Mouse (Mus musculus): Measurements from ENCODE around the gene Mkrn3.
A peak's percentile ranks its signal among the peaks of the same experiment; 100 is the strongest.

The Mkrn3 gene

GRCm38 (mm10) chr7:62419493-62420360, at the start of gene Mkrn3:
Gene Mkrn3, minus strand, starts transcription at chr7:62420139.
- DNase-seq (ENCODE audit: low spot score in 2 of 2) = peak; percentile 89 to 92

DNA sequence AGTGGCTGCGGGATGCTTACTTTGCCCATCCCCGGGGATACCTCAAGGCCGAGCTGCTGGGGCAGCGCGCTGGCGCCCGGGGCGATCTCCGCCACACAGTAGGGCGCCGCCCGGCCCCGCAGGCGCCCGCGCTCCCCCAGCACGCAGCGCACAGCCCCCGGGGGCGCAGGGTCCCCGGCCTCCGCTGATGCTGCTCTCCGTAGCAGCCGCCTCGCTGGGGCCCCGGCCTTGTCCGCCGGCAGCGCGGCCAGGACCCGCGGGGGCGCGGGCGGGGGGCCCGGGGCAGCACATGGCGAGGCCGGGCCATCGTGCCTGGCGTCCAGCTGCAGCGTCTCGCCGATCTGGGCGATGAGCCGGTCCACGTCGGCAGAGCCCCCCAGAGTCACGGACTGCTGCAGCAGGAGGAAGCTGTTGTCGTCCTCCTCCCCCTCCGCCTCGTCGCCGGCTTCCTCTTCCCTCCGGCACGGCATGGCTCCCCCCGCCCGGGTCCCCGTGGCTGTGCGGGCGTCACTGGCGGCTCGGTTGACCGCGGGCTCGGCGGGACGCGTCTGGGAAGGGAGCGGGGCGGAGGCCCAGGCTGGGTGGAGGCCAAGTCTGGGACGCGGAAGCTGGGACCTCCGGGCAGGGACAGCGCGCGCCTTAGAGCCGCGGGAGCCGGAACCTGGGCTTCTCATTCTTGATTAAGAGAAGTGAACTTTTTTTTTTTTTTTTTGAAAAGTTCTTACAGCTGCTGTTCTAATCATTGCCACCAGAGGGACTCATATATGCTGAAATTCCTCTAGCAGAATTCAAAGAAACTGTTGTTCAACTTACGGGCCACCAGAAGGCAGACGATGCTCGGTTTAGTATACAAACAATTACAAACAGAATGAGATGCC, 44.2 kb upstream of the Mkrn3 start, which contains the start of gene Peg12:
TSS of gene Peg12 (minus strand) at position 633 of the 878 bp plus-strand sequence.
- DNase-seq (ENCODE audit: low spot score in 2 of 2) = peak; percentile 45

DNA sequence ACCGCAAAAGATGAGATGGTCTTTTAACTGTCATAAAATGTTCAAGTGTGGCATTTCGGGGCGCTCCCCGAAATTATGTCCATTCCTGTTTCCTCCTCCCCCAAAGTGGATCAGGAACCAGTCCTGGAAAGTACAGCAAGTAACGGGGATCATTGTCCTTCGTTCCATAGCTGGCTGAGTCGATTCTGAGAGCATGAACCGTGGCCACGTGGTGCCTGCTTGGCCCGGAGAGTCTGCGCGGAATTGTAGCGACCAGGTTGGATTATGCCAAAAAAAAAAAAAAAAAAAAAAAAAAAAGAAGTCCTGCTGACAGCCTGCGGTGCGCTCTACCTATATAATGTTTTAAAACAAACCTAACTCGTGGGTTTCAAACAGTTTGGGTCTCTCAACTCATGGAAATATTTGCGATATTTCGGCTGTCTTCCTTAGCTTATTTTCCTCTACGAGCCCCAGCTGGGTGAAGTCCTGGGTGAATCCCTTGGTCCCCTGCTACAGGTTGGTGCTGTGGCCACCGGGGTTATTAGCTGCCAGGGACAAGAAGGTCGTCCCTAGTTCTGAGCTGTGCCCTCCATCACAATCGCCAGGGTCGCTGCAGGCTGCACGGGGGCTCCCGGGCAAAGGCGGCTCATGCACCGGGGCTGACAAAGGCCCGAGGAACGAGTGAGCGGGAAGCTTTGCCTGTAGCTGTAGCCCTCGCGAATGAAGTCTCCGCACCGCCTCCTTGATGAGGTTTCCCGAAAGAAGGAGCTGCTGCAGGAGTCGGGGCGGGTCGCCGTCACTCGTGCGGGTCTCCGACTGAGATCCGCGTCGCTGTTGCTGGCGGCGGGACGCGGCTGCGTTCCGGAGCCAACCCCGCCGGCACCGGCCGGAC, 43.3 kb upstream of the Mkrn3 start:
- DNase-seq (ENCODE audit: low spot score in 2 of 2) = peak; percentile 24 to 33

GRCm38 (mm10) chr7:62462229-62463006, 42.5 kb upstream of the Mkrn3 start:
- DNase-seq (ENCODE audit: low spot score in 2 of 2) = peak; percentile 19 to 22

GRCm38 (mm10) chr7:62452353-62452752, 32.4 kb upstream of the Mkrn3 start:
- DNase-seq (ENCODE audit: low spot score in 2 of 2) = no peak

- no peak for DNase-seq (ENCODE audit: low spot score in 2 of 2)
Observed at GRCm38 (mm10) chr7:62445431-62446165, 25.7 kb upstream of the Mkrn3 start.

DNA sequence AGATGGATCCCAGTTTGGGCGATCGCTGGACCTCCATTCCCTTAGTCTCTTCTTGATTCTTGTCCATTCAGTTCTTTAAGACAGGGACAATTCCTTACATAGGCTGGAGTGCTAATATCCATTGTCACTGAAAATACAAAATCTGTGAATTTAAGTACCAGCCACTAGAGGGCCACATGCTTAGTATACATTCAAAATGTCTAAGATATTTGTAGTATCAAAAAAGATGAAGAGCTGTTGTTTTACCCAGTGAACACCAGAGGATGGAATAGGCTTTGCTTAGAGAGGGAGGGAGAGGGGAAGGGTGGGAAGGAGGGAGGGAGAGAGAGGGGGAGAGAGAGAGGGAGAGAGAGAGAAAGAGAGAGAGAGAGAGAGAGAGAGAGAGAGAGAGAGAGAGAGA, 16.5 kb upstream of the Mkrn3 start:
- DNase-seq (ENCODE audit: low spot score in 2 of 2) = no peak

GRCm38 (mm10) chr7:62433243-62433642, 13.3 kb upstream of the Mkrn3 start:
- no peak for DNase-seq (ENCODE audit: low spot score in 2 of 2)

DNA sequence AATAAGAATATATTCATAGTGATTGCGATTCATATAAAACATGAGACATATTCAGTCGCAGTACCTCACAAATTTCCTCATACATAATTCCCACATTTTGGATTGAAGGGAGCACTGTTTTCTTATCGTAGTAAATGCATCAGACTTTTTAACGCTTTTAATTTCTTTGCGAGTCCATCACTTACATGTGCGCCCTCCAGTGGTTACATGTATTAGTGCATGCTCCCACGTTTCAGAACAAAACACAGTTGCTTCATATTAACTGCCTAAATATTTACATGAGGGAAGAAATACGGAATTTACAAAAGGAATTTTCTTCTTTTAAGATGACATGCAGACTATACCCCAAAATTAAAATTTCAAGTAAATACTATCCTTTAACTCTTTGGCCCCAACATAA, 8.4 kb upstream of the Mkrn3 start:
- DNase-seq (ENCODE audit: low spot score in 2 of 2) = peak in 1 of 2 experiments; percentile 39

DNA sequence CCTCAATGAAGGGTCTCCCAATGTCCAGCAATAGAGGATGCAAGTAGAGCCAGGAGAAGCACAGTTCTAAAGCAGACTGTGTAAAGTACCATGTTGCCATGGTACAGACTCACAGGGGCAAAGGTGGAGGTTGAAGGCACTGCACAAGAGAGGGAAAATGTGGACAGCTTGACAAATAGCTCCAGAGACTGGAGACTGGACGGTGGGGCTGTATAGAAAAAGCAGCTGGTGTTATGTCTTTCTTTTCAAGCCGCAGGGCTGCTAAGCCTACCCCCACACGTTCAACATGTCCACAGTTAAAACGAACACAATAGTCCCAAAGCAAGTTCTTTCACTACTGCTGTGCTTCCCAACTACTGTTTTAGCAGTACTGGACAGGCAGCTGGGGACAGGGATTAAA, 3.3 kb upstream of the Mkrn3 start:
- DNase-seq (ENCODE audit: low spot score in 2 of 2) = no peak

DNA sequence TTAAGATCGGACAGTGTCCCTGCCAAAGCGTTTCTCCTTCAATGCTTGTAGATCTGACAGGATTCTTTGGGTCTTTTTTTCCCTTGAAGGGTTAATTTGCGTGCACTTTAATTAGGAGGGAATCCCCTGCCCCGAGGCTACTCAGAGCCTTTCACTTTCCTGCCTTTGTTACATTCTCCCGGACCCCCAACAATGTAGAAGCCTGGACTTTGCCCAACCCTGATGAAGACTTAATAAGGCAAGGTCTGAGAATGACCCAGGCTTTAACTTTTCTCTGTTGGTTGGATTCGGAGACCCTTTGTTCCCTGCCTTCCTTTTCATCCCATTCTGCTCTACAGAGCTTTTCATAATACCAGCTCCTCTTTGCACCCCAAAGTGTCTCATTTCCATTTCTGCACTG, 627 bp upstream of the Mkrn3 start:
- no peak for DNase-seq (ENCODE audit: low spot score in 2 of 2)

DNA sequence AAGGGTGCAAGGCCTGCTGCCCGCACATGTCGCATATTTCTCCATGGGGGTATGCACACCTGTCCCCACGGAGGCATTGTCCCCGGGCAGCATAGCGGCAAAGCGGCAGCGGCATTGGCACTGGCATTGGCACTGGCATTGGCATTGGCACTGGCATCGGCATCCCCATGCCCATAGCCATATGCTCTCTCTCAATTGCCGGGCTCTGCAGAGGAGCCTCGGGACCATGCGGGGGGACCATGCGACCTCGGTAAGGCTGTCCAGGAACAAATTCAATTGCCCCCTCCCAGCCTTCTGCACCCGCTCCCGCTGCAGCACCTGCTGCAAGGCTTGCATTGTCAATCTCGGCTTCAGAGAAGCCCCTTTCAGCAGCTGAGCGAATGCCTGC, 840 bp downstream of the Mkrn3 start:
- DNase-seq (ENCODE audit: low spot score in 2 of 2) = no peak

GRCm38 (mm10) chr7:62418346-62418745, 1.6 kb downstream of the Mkrn3 start:
- no peak for DNase-seq (ENCODE audit: low spot score in 2 of 2)

- no peak for DNase-seq (ENCODE audit: low spot score in 2 of 2)
Observed at GRCm38 (mm10) chr7:62416173-62416572, 3.8 kb downstream of the Mkrn3 start.

GRCm38 (mm10) chr7:62415222-62415621, 4.7 kb downstream of the Mkrn3 start:
- no peak for DNase-seq (ENCODE audit: low spot score in 2 of 2)

DNA sequence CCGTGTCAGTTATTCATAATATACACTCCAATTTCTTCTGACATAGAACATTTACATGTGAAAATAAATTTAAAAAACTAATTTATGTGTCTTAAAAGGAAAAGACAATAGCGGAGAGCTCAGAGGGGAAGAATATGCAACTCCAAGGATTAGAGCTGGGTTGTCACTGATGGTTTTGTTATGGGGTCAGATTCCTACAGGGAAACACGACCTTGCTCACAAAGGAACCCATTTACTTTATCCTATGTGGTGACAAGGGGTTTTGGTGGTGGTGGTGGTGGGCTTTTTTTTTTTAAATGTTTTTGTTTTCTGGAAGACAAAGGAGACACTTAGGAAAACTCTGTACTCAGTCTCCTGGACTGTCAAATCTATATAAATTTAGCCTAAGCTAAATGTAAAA, 12.1 kb downstream of the Mkrn3 start:
- DNase-seq (ENCODE audit: low spot score in 2 of 2) = no peak

DNA sequence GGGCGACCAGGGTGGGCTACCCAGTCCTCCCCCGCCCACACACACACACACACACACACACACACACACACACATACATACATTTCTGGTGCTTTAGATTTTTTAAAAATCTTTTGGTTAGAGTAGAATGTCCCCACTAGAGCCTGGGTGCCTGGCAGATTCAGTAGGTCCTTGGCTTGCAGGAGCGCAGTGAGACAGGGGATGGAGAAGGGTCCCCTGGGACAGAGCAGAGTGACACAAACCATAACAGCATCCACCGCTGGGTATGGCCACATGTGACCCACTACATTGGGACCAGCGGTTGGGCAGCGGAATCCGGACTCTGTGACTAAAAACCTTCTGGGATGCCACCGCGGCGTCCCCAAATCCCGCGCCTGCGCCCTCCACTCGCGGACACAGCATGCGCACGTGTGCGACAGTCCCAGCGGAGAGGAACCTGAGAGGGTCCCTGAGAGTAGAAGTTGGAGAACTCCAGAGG, 13.3 kb downstream of the Mkrn3 start:
- DNase-seq (ENCODE audit: low spot score in 2 of 2) = peak; percentile 58 to 59

GRCm38 (mm10) chr7:62392202-62392601, 27.7 kb downstream of the Mkrn3 start:
- DNase-seq (ENCODE audit: low spot score in 2 of 2) = no peak

- no peak for DNase-seq (ENCODE audit: low spot score in 2 of 2)
Observed at GRCm38 (mm10) chr7:62388291-62388690, 31.6 kb downstream of the Mkrn3 start.

- DNase-seq (ENCODE audit: low spot score in 2 of 2) = peak; percentile 39 to 52
Observed at GRCm38 (mm10) chr7:62382391-62382790, 37.5 kb downstream of the Mkrn3 start.
